Mouse (Mus musculus) G1E (cell line): ENCODE measurements around the gene Prkcg. TPM values are rescaled to one million over a fixed set of nuclear protein-coding genes. Genes with fewer than 3 reads are reported as not detected.
A peak's percentile ranks its signal among the peaks of the same experiment; 100 is the strongest.

ENCODE experiments used
- ATAC-seq: 2 replicates; pipeline ENCODE4 v1.8.0; 2016; ENCODE audit warnings: mild to moderate bottlenecking; ENCODE audit not compliant: insufficient number of reproducible peaks, poor library complexity, low FRiP score, severe bottlenecking; ENCODE audit errors: extremely low read depth
- DNase-seq: peaks from one replicate; pipeline ENCODE4 v3.0.0; 2012; ENCODE audit warnings: low spot score
- H3K27me3 ChIP-seq: 2 replicates; pipeline ENCODE4 v1.6.1; 2012; ENCODE audit warnings: mild to moderate bottlenecking, low read length, inconsistent platforms; ENCODE audit not compliant: insufficient read depth
- H3K36me3 ChIP-seq: replicated peaks from 2 replicates; pipeline ENCODE3; 2012; ENCODE audit warnings: mild to moderate bottlenecking, inconsistent platforms
- H3K4me1 ChIP-seq: 2 replicates; pipeline ENCODE4 v1.6.1; 2012; ENCODE audit warnings: low read depth, low read length, inconsistent platforms, mixed read lengths; ENCODE audit not compliant: insufficient read depth
- H3K4me3 ChIP-seq: 2 replicates; pipeline ENCODE4 v1.5.1; 2012; ENCODE audit warnings: low read depth, mild to moderate bottlenecking, inconsistent platforms, low read length, moderate library complexity, mixed read lengths
- H3K9me3 ChIP-seq: replicated peaks from 2 replicates; pipeline ENCODE4 v1.6.1; 2012; ENCODE audit warnings: inconsistent platforms
- CTCF ChIP-seq: IDR thresholded peaks from 2 replicates; pipeline ENCODE4 v1.5.1; 2012; ENCODE audit warnings: low read depth, low read length, inconsistent platforms, mixed read lengths
- GATA1 ChIP-seq: IDR thresholded peaks from 2 replicates; pipeline ENCODE4 v1.6.1; 2012; ENCODE audit warnings: borderline replicate concordance, low read length, inconsistent platforms, mixed read lengths
- GATA2 ChIP-seq: IDR thresholded peaks from 2 replicates; pipeline ENCODE4 v1.6.1; 2012; ENCODE audit warnings: low read depth, low read length, inconsistent platforms, borderline replicate concordance
- POLR2AphosphoS5 ChIP-seq: IDR thresholded peaks from 2 replicates; pipeline ENCODE4 v1.6.1; 2012; ENCODE audit warnings: low read depth, low read length, inconsistent platforms; ENCODE audit not compliant: insufficient replicate concordance
- TAL1 ChIP-seq: conservative IDR thresholded peaks from 2 replicates; pipeline ENCODE4 v1.6.1; 2012; ENCODE audit warnings: low read depth, low read length, inconsistent platforms, mixed read lengths
- polyA plus RNA-seq: library from polyadenylated mRNA; stranded (reverse); fragments of >175 nt; gene quantifications from 2 replicates; pipeline ENCODE4 v1.2.3, GENCODE M21; 2012
- total RNA-seq, 2 experiments: library from RNA; stranded (forward) in 1 of 2; stranded (reverse) in 1 of 2; fragments of 200-1000 nt in 1 of 2; fragments of >200 nt in 1 of 2; fragmentation: Nextera tagmentation in 1 of 2; gene quantifications; 2 replicates each; pipeline ENCODE4 v1.2.3; 2014 to 2017

Gene Prkcg
- total and polyA plus RNA-seq, 3 experiments: 0.33 TPM; not detected in 2

GRCm38 (mm10) chr7:3367569-3367968, 78.6 kb downstream of the Prkcg start:
- TF ChIP-seq GATA2 (no peak), POLR2AphosphoS5 (no peak), TAL1 (no peak)
- Histone ChIP-seq H3K9me3 (no peaks in the 10 kb centered on the region), H3K36me3 (no peaks in the 10 kb centered on the region), H3K4me3 (no peak overlapping the region), H3K4me1 (no peaks in the 10 kb centered on the region), H3K27me3 (no peaks in the 10 kb centered on the region)
- DNase-seq (no peak), ATAC-seq (no peak)

- Histone ChIP-seq H3K4me3 (no peak overlapping the region), H3K27me3 (no peaks in the 10 kb centered on the region), H3K36me3 (no peaks in the 10 kb centered on the region), H3K9me3 (no peaks in the 10 kb centered on the region), H3K4me1 (no peaks in the 10 kb centered on the region)
- TF ChIP-seq GATA1: no peak
- TF ChIP-seq CTCF: no peak
- no peak for TF ChIP-seq POLR2AphosphoS5
- no peak for ATAC-seq
- DNase-seq: no peak
These were observed 79.3 kb downstream of the Prkcg start for GRCm38 (mm10) chr7:3368311-3368710.

- TF ChIP-seq GATA1 (no peak), POLR2AphosphoS5 (no peak), CTCF (no peak), GATA2 (no peak), TAL1 (no peak)
- H3K27me3 ChIP-seq: no peaks in the 10 kb centered on the region
- DNase-seq: no peak
- ATAC-seq: no peak
- H3K4me3 ChIP-seq: no peak overlapping the region
- no peaks in the 10 kb centered on the region for H3K9me3 ChIP-seq
- H3K36me3 ChIP-seq: no peaks in the 10 kb centered on the region
- H3K4me1 ChIP-seq: no peaks in the 10 kb centered on the region
These were observed 80.2 kb downstream of the Prkcg start for GRCm38 (mm10) chr7:3369189-3369588.

- no peaks in the 10 kb centered on the region for H3K27me3 ChIP-seq
- DNase-seq: no peak
- TF ChIP-seq CTCF: no peak
- no peak for TF ChIP-seq GATA1
- no peak for TF ChIP-seq TAL1
- no peak for TF ChIP-seq POLR2AphosphoS5
- TF ChIP-seq GATA2: no peak
- H3K4me1 ChIP-seq: no peaks in the 10 kb centered on the region
- no peaks in the 10 kb centered on the region for H3K36me3 ChIP-seq
- no peak overlapping the region for H3K4me3 ChIP-seq
- H3K9me3 ChIP-seq: no peaks in the 10 kb centered on the region
- ATAC-seq: no peak
These were observed 81.4 kb downstream of the Prkcg start for GRCm38 (mm10) chr7:3370407-3370806.

GRCm38 (mm10) chr7:3372376-3372775, 83.4 kb downstream of the Prkcg start:
- no peak overlapping the region for H3K4me3 ChIP-seq
- no peak for ATAC-seq

GRCm38 (mm10) chr7:3373754-3374153, 84.8 kb downstream of the Prkcg start:
- TF ChIP-seq POLR2AphosphoS5 (no peak), GATA2 (no peak), CTCF (no peak), TAL1 (no peak)
- no peaks in the 10 kb centered on the region for H3K27me3 ChIP-seq
- ATAC-seq: no peak
- DNase-seq: no peak
- H3K9me3 ChIP-seq: no peaks in the 10 kb centered on the region
- no peaks in the 10 kb centered on the region for H3K36me3 ChIP-seq
- no peaks in the 10 kb centered on the region for H3K4me1 ChIP-seq
- H3K4me3 ChIP-seq: no peak overlapping the region

More at GRCm38 (mm10) chr7:3372376-3372775, 83.4 kb downstream of the Prkcg start:
- Histone ChIP-seq H3K4me1 (no peaks in the 10 kb centered on the region), H3K36me3 (no peaks in the 10 kb centered on the region), H3K27me3 (no peaks in the 10 kb centered on the region), H3K9me3 (no peaks in the 10 kb centered on the region)
- TF ChIP-seq GATA1 (no peak), GATA2 (no peak), TAL1 (no peak), POLR2AphosphoS5 (no peak), CTCF (no peak)
- no peak for DNase-seq

GRCm38 (mm10) chr7:3376831-3377230, 87.9 kb downstream of the Prkcg start:
- DNase-seq: no peak
- no peak overlapping the region for H3K4me3 ChIP-seq
- H3K9me3 ChIP-seq: no peaks in the 10 kb centered on the region
- ATAC-seq: no peak
- H3K27me3 ChIP-seq: no peaks in the 10 kb centered on the region
- no peaks in the 10 kb centered on the region for H3K4me1 ChIP-seq
- no peaks in the 10 kb centered on the region for H3K36me3 ChIP-seq
- TF ChIP-seq CTCF: 0 out of 2 replicates have a peak, but pooled peaks have one; percentile 13
- no peak for TF ChIP-seq TAL1
- TF ChIP-seq POLR2AphosphoS5: no peak
- TF ChIP-seq GATA1: no peak
- no peak for TF ChIP-seq GATA2
